Mouse (Mus musculus) thymus, adult 2 months (tissue): ENCODE results near the gene Gpr39.

ENCODE experiments used
- CTCF ChIP-seq: fragments of 200-500 bp; IDR thresholded peaks from 2 replicates; pipeline ENCODE4 v1.5.1; 2012; ENCODE audit warnings: mild to moderate bottlenecking, control low read depth, low read length, moderate library complexity, borderline replicate concordance; ENCODE audit not compliant: control insufficient read depth, poor library complexity, insufficient read depth; ENCODE audit errors: extremely low read depth
- POLR2A ChIP-seq: fragments of 200-500 bp; IDR thresholded peaks from 2 replicates; pipeline ENCODE4 v1.6.1; 2012; ENCODE audit warnings: mild to moderate bottlenecking, low read length, control low read depth, moderate library complexity; ENCODE audit not compliant: control insufficient read depth, poor library complexity, insufficient read depth; ENCODE audit errors: extremely low read depth

GRCm38 (mm10) chr1:125649056-125649455 is 27.7 kb upstream of the Gpr39 start:
- TF ChIP-seq POLR2A (no peak), CTCF (no peak)
